Mouse (Mus musculus) inflammation-experienced regulatory T-cells, adult 6 months (primary cell): ENCODE results near the gene Osbpl2. TPM values are rescaled to one million over a fixed set of nuclear protein-coding genes. Genes with fewer than 3 reads are reported as not detected.

Experiments
- ATAC-seq: one replicate; pipeline ENCODE4 v1.8.0; 2017
- polyA plus RNA-seq, 3 experiments: library from polyadenylated mRNA; unstranded; fragments of 100-300 nt; shearing (Covaris generic); gene quantifications; one replicate each; pipeline ENCODE4 v1.2.1; 2017

The Osbpl2 gene
- 10 to 100 TPM; 20.2 to 23.7 (median 21.9) TPM for polyA plus RNA-seq

DNA sequence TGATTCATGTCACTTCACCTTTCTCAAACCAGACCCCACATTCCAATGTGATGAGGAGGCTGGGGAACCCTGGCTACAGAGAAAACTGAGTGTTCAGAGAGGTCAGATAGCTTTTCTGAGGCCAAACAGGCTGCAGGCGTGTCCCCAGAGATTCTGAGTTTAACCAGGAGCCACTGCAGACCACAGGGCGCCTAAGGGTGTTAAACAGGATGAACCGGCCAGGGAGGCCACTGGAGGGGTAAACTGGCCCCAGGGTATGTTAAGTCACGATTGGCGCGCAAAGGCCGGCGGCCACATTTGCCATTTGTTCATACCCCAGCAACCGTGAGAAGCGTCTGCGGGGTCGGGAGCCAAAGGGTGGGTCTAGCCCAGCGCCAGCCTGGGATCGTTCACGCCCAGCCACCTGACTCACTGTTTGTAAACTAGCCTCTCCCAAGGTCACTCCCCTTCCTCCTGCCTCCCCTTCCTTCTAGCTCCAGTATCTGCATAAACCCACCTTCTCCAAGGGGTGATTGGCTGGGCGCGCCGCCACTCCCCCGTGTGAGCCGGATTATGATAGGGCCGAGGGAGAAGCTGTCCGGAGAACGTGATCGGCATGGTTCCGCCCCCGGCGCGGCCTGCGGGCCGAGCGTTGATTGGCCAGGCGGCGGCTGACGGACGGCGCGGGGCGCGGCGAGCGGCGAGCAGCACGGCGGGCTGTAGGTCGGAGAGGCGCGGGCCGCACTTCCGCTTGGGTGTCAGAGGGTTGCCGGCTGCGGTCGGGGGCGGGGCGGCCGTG, at the start of gene Osbpl2:
Osbpl2 (plus strand) TSS at position 646 of the 778 bp plus-strand sequence.
- ATAC-seq: peak; percentile 97

DNA sequence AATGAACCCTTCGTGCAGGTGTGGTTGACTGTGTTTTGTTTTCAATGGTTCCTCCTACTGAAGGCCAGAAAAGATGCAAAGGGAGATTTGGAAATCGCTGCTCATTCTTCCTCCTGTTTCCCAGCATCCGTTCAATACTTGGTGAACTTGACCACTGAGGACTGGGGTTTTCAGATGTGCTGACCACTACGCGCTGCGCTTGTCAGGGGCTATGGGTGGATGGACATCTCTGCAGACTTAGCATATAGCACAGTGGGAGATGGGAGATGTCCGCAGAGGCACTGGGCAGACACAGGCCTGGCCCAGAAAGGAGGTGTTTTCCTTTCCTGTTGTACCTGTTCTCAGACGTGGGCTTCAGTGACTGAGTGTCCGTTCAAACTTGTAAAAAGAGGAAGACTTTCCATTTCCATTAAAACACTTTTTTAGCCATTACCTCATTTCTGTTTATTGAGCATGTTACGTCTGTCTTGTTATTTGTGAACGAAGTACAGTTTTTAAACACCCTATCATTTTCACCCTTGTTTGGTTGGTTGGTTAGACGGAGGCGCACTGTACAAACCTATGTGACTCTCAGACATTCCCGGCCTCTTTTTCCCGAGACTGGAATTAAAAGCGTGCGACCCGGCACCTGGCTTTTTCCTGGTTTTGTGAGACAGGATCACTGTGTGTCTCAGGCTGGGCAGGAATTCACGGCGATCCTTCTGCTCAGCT, 49.2 kb upstream of the Osbpl2 start:
- ATAC-seq: peak; percentile 43

DNA sequence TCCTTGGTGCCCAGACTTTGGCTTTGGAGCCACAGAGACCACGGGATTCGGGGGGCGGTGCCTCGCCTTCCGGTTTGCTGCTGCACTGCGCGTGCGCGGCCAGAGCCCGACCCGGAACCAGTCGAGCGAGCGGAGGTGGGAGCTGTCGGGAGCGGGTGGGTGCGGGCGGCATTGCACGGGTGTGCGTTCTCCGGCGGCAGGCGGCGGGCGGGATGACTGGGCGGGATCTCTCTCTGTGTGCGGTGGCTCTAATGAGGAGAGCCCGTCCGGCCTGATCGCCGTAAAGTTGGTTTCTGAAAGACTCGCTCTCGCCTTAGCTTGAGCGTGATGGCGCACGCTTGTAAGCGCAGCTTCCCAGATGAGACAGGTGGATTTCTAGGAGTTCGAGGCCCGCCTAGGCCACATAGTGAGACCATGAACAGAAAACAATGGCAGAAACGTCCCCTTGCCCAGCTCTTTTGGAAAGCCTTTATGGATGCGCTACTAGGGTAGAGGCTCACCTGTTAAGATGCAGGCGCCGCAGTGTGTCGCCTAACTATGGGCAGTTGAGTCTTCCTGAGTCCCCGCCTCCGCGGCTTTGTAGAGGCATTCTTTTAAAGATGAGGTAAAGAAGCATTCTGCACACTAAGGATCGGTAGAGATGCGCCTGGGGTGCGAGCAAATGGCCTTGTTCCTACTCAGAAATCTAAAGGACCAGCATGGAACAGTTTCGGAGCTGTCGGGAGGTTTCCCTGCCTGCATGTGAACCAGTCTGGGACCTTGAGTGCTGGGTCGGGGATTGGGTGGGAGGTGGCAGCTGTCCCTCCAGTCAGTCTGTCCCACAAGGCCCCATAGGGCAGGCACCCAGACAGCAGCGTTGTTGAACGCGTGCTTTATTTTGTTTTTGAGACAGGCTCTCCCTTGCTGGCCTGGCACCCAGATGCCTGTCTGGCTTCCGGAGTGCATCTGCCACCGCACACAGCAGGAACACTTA, 48.3 kb upstream of the Osbpl2 start, which contains the start of gene Mtg2:
Mtg2 (plus strand) TSS at position 108 of the 973 bp plus-strand sequence.
- ATAC-seq: peak; percentile 92

GRCm38 (mm10) chr2:180071671-180072070, 47.4 kb upstream of the Osbpl2 start:
- ATAC-seq: no peak

DNA sequence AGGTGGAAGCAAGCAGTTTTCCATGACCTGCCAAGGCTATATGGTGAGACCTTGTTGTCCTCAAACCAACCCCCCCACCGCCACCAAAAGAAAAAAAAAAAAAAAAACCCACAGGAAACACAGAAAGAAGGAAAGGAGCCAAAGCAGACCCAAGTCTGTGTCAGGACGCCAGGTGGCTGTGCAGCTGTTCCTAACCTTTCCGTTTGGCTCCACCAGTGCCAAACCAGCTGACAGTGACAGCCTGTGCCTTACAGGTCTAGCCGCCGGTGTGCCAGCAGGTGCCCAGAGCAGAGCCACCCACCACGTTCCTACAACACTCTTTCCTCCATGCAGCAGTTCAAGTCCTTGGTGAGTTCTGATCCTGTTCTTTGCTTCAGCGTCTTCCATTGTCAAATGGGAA, 46.2 kb upstream of the Osbpl2 start:
- ATAC-seq: no peak

DNA sequence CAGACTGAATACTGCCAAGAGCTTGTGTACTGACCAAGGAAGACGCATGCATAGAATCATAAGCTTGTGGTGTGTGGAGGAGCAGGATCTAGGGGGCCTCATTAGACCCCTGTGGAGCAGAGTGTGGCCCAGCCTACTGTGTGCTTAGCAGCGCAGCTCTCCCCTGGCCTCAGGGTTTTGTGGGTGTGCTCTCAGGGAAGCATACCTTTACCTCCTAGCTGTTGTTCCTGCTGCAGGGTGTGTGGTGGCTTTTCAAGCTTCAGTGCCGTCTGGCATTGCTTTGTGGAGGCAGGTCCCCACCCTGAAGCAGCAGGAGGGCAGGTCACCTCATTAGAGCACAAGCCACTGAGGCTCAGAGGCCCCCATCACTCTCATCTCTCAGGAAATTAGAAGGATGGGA, 41.5 kb upstream of the Osbpl2 start:
- no peak for ATAC-seq

- no peak for ATAC-seq
These were observed 38.4 kb upstream of the Osbpl2 start for GRCm38 (mm10) chr2:180080680-180081079.

GRCm38 (mm10) chr2:180083063-180083462, 36.0 kb upstream of the Osbpl2 start:
- ATAC-seq: no peak

- ATAC-seq: no peak
These were observed 34.5 kb upstream of the Osbpl2 start for GRCm38 (mm10) chr2:180084565-180084964.

DNA sequence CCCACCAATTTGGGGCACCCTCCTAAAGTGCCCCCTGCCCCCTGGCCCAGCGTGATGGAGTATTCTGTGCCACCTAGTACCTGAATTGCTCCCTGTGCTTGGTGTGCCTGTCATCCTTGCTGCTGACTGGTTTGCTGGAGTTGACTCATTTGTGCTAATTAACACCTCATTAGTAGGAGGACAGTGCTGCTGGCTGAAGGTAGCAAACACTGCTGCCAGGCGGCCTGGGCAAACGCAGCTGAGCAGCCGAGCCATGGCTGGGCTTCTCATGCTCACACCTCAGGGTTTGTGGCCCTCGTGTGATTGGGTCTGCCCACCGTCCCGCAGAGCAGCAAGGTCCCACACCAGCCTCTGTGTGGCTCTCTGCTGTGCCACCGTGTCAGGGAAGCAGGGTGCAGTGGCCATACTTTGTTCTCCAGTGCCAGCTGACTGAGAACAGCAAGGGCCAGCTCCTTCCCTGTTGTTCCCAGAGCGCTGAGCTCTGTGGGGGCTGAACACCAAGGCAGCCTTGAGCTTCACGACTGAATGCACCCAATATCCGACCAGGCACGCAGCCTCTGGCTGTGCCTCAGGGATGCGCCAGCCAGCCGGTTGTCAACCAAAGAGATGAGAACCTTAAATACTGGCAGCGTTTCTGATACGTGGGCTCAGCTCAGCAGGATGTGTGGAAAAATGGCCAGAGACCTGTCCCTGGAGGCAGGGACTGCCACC, 33.0 kb upstream of the Osbpl2 start:
- no peak for ATAC-seq

- no peak for ATAC-seq
These were observed 32.5 kb upstream of the Osbpl2 start for GRCm38 (mm10) chr2:180086637-180087027.

DNA sequence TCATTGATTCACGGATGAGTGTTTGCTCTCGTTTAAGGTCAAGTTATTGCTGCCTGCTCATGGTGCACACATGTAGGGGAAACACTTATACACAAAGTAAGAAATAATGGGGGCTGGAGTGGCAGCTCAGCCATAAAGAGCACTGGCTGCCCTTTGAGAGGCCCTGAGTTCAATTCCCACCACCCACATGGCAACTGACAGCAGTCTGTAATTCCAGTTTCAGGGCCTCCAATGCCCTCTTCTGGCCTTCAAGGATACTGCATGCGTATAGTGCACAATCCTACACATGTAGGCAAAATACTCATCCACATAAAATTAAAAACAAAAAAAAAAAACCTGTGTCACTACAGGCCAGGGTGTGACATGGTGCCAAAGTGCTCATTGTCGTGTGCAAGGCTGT, 31.6 kb upstream of the Osbpl2 start:
- ATAC-seq: no peak

- no peak for ATAC-seq
These were observed 28.8 kb upstream of the Osbpl2 start for GRCm38 (mm10) chr2:180090285-180090684.

DNA sequence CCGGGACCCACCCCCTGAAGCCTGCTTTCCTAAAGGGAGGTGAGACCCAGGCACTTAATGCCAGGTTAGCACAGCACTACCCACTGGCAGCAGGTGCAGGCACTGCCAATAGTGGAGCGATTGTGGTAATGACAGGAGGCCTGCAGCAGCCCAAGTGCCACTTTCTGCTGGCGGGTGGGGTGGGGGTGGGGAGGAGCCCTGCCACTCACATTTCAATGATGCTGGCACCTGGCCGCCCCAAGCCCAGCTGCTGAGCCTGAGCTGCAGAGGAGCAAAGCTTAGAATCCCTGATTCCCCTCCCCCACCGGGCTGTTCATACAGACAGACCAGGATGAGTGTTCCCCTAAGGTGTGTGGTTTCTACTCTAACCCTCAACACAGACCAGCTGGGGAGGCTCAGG, 23.4 kb upstream of the Osbpl2 start:
- no peak for ATAC-seq

GRCm38 (mm10) chr2:180097585-180097984, 21.5 kb upstream of the Osbpl2 start:
- no peak for ATAC-seq

- ATAC-seq: no peak
These were observed 20.9 kb upstream of the Osbpl2 start for GRCm38 (mm10) chr2:180098167-180098566.

DNA sequence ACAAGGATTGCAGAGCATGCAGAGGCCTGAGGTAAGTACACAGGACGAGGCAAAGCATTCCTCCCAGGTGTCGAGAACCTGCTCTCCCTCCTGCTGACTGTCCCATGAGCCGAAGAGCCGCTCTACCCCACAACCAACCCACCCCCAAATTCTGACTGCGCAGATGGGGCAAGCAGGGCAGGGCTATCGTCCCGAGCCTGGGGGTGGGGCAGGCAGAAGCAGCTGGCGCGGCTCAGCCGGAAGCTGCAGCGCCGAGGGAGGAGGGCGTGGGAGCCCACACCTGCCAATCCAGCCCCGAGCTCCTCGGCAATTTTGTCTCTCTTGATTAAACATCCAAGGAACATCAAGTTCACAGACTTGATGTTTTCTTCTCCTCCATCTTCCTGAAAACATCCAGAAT, 19.6 kb upstream of the Osbpl2 start:
- ATAC-seq: peak; percentile 35

GRCm38 (mm10) chr2:180103151-180103977, 15.7 kb upstream of the Osbpl2 start:
- ATAC-seq: no peak

GRCm38 (mm10) chr2:180103978-180104658, 15.0 kb upstream of the Osbpl2 start, which contains the start of gene Hrh3:
Gene Hrh3 (minus strand): TSS chr2:180104488.
- peak; percentile 48 for ATAC-seq

DNA sequence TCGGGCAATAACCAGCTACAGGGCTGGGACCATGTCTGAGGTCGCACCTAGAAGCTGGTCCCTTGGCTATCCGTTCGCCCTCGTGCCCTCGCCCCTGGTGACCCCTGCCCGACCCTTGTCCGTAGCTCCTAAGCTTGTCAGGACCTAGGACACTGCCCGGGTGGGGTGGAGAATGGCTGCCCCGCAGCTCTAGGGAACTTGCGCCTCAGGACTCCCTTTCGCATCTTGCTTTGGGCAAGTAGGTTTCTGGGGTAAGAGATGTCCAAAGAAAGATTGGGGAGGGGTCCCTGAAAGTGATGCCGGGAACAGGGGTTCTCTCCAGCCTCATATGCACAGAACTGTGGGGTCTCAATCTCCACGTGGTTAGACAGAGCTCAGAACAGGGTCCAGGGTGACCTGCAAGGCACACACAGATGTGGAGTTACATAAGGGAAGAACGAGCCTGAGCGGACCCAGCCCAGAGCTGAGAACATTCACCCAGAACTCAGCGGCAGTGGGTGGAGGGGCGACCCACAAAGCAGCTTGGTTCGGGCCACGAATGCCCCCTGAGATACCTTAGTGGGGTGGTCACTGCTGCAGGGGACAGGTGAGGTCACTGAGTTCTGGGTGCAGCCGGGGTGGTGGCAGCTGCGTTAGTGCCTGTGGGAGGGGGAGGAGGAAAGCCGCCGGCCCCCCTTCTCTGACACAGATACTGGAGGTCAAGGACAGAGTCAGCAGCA, 14.3 kb upstream of the Osbpl2 start:
- ATAC-seq: no peak
